Mouse (Mus musculus) lung, postnatal 0 days (tissue): ENCODE measurements at regions not wholly inside any gene's neighbourhood (a gene's known extent, or its start where the extent isn't known, plus 50 kb on each side); places are given as distances from the start of the nearest gene placed in this dataset.

ENCODE experiments used
- ATAC-seq: fragments of 200-750 bp; cut with Nextera tagmentation; 2 replicates; pipeline ENCODE4 v1.8.0; 2017; ENCODE audit warnings: moderate library complexity
- DNase-seq: peaks from one replicate; pipeline ENCODE4 v3.0.0-alpha.2; 2016; ENCODE audit warnings: low spot score
- H3K27ac ChIP-seq: fragments of 300-500 bp; sonication (generic); 2 replicates; pipeline ENCODE4 v1.5.1; 2014; ENCODE audit warnings: antibody characterized with exemption, mild to moderate bottlenecking, low read length, mixed read lengths
- H3K27me3 ChIP-seq: fragments of 300-500 bp; sonication (generic); replicated peaks from 2 replicates; pipeline ENCODE4 v1.6.1; 2014; ENCODE audit warnings: low read length, mixed read lengths; ENCODE audit not compliant: insufficient read depth
- H3K36me3 ChIP-seq: fragments of 300-500 bp; sonication (generic); 2 replicates; pipeline ENCODE4 v1.6.1; 2014; ENCODE audit warnings: low read length, mixed read lengths; ENCODE audit not compliant: insufficient read depth
- H3K4me1 ChIP-seq: fragments of 300-500 bp; sonication (generic); 2 replicates; pipeline ENCODE4 v1.6.1; 2014; ENCODE audit warnings: antibody characterized with exemption, low read depth, low read length, mixed read lengths; ENCODE audit not compliant: insufficient read depth
- H3K4me2 ChIP-seq: fragments of 300-500 bp; sonication (generic); replicated peaks from 2 replicates; pipeline ENCODE4 v1.6.1; 2014; ENCODE audit warnings: low read depth, mild to moderate bottlenecking, low read length, moderate library complexity, mixed read lengths
- H3K4me3 ChIP-seq: fragments of 300-500 bp; sonication (generic); 2 replicates; pipeline ENCODE4 v1.5.1; 2014; ENCODE audit warnings: low read depth, low read length
- H3K9ac ChIP-seq: fragments of 300-500 bp; sonication (generic); replicated peaks from 2 replicates; pipeline ENCODE4 v1.6.1; 2014; ENCODE audit warnings: low read depth, mild to moderate bottlenecking
- H3K9me3 ChIP-seq: fragments of 300-500 bp; sonication (generic); 2 replicates; pipeline ENCODE4 v1.6.1; 2016; ENCODE audit warnings: low read length, mixed read lengths
- CTCF ChIP-seq: IDR thresholded peaks from 2 replicates; pipeline ENCODE4 v1.5.1; 2016; ENCODE audit warnings: antibody characterized with exemption, mild to moderate bottlenecking
- EP300 ChIP-seq: IDR thresholded peaks from 2 replicates; pipeline ENCODE4 v1.6.1; 2016; ENCODE audit warnings: antibody characterized with exemption, mild to moderate bottlenecking, control low read depth
- WGBS: fragments of 180-500 bp; shearing (Covaris S2); extraction: QIAGEN DNeasy Blood & Tissue Kit; methylation state at CpG from one replicate; pipeline ENCODE4 v1.1.7; 2014; 5-methylcytosine and 5-hydroxymethylcytosine counted together

GRCm38 (mm10) chr2:51682177-51682576 is 54.9 kb downstream of the Tas2r134 start:
- Histone ChIP-seq H3K9ac (no peak overlapping the region), H3K27ac (no peak overlapping the region), H3K9me3 (no peaks in the 10 kb centered on the region), H3K4me2 (no peak overlapping the region), H3K4me3 (no peak overlapping the region), H3K4me1 (no peaks in the 10 kb centered on the region), H3K36me3 (no peaks in the 10 kb centered on the region), H3K27me3 (no peaks in the 10 kb centered on the region)
- TF ChIP-seq CTCF (no peak), EP300 (no peak)
- ATAC-seq (no peak), DNase-seq (no peak)
- 52% methylated on average over 6 of the region's 6 CpGs for WGBS

GRCm38 (mm10) chr2:51682745-51683144 is 55.4 kb downstream of the Tas2r134 start:
- no peak for ATAC-seq
- no peaks in the 10 kb centered on the region for H3K27me3 ChIP-seq
- H3K9me3 ChIP-seq: no peaks in the 10 kb centered on the region
- H3K4me2 ChIP-seq: no peak overlapping the region
- no peak for DNase-seq
- no peaks in the 10 kb centered on the region for H3K36me3 ChIP-seq
- TF ChIP-seq CTCF: no peak
- no peak for TF ChIP-seq EP300
- H3K9ac ChIP-seq: no peak overlapping the region
- no peak overlapping the region for H3K27ac ChIP-seq
- WGBS: 84% methylated on average over 4 of the region's 4 CpGs
- H3K4me1 ChIP-seq: no peaks in the 10 kb centered on the region
- no peak overlapping the region for H3K4me3 ChIP-seq

- WGBS: 45% methylated on average over 5 of the region's 5 CpGs
- Histone ChIP-seq H3K4me2 (no peak overlapping the region), H3K4me3 (no peak overlapping the region), H3K9ac (no peak overlapping the region), H3K4me1 (no peaks in the 10 kb centered on the region), H3K27me3 (no peaks in the 10 kb centered on the region), H3K27ac (no peak overlapping the region), H3K9me3 (no peaks in the 10 kb centered on the region), H3K36me3 (no peaks in the 10 kb centered on the region)
- TF ChIP-seq CTCF (no peak), EP300 (no peak)
- no peak for ATAC-seq
- no peak for DNase-seq
Observed at GRCm38 (mm10) chr2:51705110-51705509, 77.8 kb downstream of the Tas2r134 start.

GRCm38 (mm10) chr2:51708701-51709100 is 81.4 kb downstream of the Tas2r134 start:
- DNase-seq: no peak
- no peaks in the 10 kb centered on the region for H3K36me3 ChIP-seq
- WGBS: 73% methylated on average over 2 of the region's 2 CpGs
- H3K27ac ChIP-seq: no peak overlapping the region
- no peak overlapping the region for H3K4me3 ChIP-seq
- no peaks in the 10 kb centered on the region for H3K4me1 ChIP-seq
- no peak for TF ChIP-seq CTCF
- no peak for TF ChIP-seq EP300
- no peak for ATAC-seq
- H3K9me3 ChIP-seq: no peaks in the 10 kb centered on the region
- no peaks in the 10 kb centered on the region for H3K27me3 ChIP-seq
- no peak overlapping the region for H3K9ac ChIP-seq
- H3K4me2 ChIP-seq: no peak overlapping the region

GRCm38 (mm10) chr2:51712611-51713010 is 85.3 kb downstream of the Tas2r134 start:
- no peaks in the 10 kb centered on the region for H3K36me3 ChIP-seq
- no peak overlapping the region for H3K4me2 ChIP-seq
- H3K4me3 ChIP-seq: no peak overlapping the region
- H3K9me3 ChIP-seq: no peaks in the 10 kb centered on the region
- TF ChIP-seq EP300 (no peak), CTCF (no peak)
- no peaks in the 10 kb centered on the region for H3K4me1 ChIP-seq
- no peak overlapping the region for H3K9ac ChIP-seq
- ATAC-seq (no peak), DNase-seq (no peak)
- no peak overlapping the region for H3K27ac ChIP-seq
- H3K27me3 ChIP-seq: no peaks in the 10 kb centered on the region
- 95% methylated on average over 7 of the region's 7 CpGs for WGBS

- DNase-seq (no peak), ATAC-seq (no peak)
- Histone ChIP-seq H3K36me3 (no peaks in the 10 kb centered on the region), H3K4me2 (no peak overlapping the region), H3K9me3 (no peaks in the 10 kb centered on the region), H3K27me3 (no peaks in the 10 kb centered on the region), H3K4me1 (no peaks in the 10 kb centered on the region), H3K9ac (no peak overlapping the region), H3K27ac (no peak overlapping the region), H3K4me3 (no peak overlapping the region)
- no peak for TF ChIP-seq EP300
- TF ChIP-seq CTCF: no peak
- 64% methylated on average over 3 of the region's 3 CpGs for WGBS
Observed at GRCm38 (mm10) chr2:51730805-51731204, 103.5 kb downstream of the Tas2r134 start.

GRCm38 (mm10) chr2:51731703-51732102 is 104.4 kb downstream of the Tas2r134 start:
- 56% methylated on average over 4 of the region's 4 CpGs for WGBS

More at GRCm38 (mm10) chr2:51731703-51732102, 104.4 kb downstream of the Tas2r134 start:
- H3K4me2 ChIP-seq: no peak overlapping the region
- no peaks in the 10 kb centered on the region for H3K9me3 ChIP-seq
- no peak for TF ChIP-seq CTCF
- TF ChIP-seq EP300: no peak
- no peaks in the 10 kb centered on the region for H3K36me3 ChIP-seq
- no peak for ATAC-seq
- DNase-seq: no peak
- H3K9ac ChIP-seq: no peak overlapping the region
- H3K27me3 ChIP-seq: no peaks in the 10 kb centered on the region
- no peak overlapping the region for H3K27ac ChIP-seq
- H3K4me1 ChIP-seq: no peaks in the 10 kb centered on the region
- no peak overlapping the region for H3K4me3 ChIP-seq
